Mouse (Mus musculus) heart, embryonic 14.5 days (tissue): Measurements from ENCODE around the gene Klhdc2. TPM values are rescaled to one million over a fixed set of nuclear protein-coding genes. Genes with fewer than 3 reads are reported as not detected.

Source experiments
- ATAC-seq: fragments of 200-750 bp; cut with Nextera tagmentation; 2 replicates; pipeline ENCODE4 v1.8.0; 2017; ENCODE audit warnings: low read depth, moderate TSS enrichment; ENCODE audit not compliant: insufficient number of reproducible peaks, insufficient read depth, low FRiP score
- H3K27ac ChIP-seq, 2 experiments: fragments of 200-500 bp in 1 of 2; fragments of 300-500 bp in 1 of 2; sonication (generic) in 1 of 2; replicated peaks in 1 of 2; 2 replicates each; pipeline ENCODE4 v1.5.1; 2012 to 2014; ENCODE audit warnings: low read depth in 2 of 2, low read length in 2 of 2, control low read depth in 1 of 2, mild to moderate bottlenecking in 1 of 2, mixed read lengths in 1 of 2; ENCODE audit not compliant: control insufficient read depth in 1 of 2, insufficient read depth in 1 of 2
- H3K27me3 ChIP-seq: fragments of 300-500 bp; sonication (generic); 2 replicates; pipeline ENCODE4 v1.6.1; 2014; ENCODE audit warnings: mild to moderate bottlenecking, low read length, control low read depth; ENCODE audit not compliant: control insufficient read depth, insufficient read depth
- H3K36me3 ChIP-seq: fragments of 300-500 bp; sonication (generic); 2 replicates; pipeline ENCODE4 v1.6.1; 2014; ENCODE audit warnings: mild to moderate bottlenecking, control low read depth, low read length, mixed read lengths; ENCODE audit not compliant: control insufficient read depth, insufficient read depth
- H3K4me1 ChIP-seq, 2 experiments: fragments of 200-500 bp in 1 of 2; fragments of 300-500 bp in 1 of 2; sonication (generic) in 1 of 2; 2 replicates each; pipeline ENCODE4 v1.6.1; 2012 to 2014; ENCODE audit warnings: low read length in 2 of 2, control low read depth in 1 of 2, mixed read lengths in 1 of 2; ENCODE audit not compliant: control insufficient read depth in 2 of 2, insufficient read depth in 2 of 2
- H3K4me2 ChIP-seq: fragments of 300-500 bp; sonication (generic); 2 replicates; pipeline ENCODE4 v1.6.1; 2014; ENCODE audit warnings: mild to moderate bottlenecking, low read length
- H3K4me3 ChIP-seq, 2 experiments: fragments of 200-500 bp in 1 of 2; fragments of 300-500 bp in 1 of 2; sonication (generic) in 1 of 2; 2 replicates each; pipeline ENCODE4 v1.5.1; 2012 to 2014; ENCODE audit warnings: low read length in 2 of 2, mild to moderate bottlenecking in 2 of 2, control low read depth in 1 of 2, low read depth in 1 of 2, moderate library complexity in 1 of 2; ENCODE audit not compliant: control insufficient read depth in 1 of 2, insufficient read depth in 1 of 2
- H3K9ac ChIP-seq: fragments of 300-500 bp; sonication (generic); 2 replicates; pipeline ENCODE4 v1.6.1; 2014; ENCODE audit warnings: mild to moderate bottlenecking, low read length
- H3K9me3 ChIP-seq: fragments of 300-500 bp; sonication (generic); 2 replicates; pipeline ENCODE4 v1.6.1; 2016; ENCODE audit warnings: low read length, control low read depth; ENCODE audit not compliant: control insufficient read depth
- WGBS: fragments of 180-500 bp; shearing (Covaris S2); extraction: QIAGEN DNeasy Blood & Tissue Kit; methylation state at CpG from one replicate; pipeline ENCODE4 v1.1.7; 2014; 5-methylcytosine and 5-hydroxymethylcytosine counted together
- polyA plus RNA-seq: library from polyadenylated mRNA; unstranded; fragments of >200 nt; fragmentation: Nextera tagmentation; extraction: Ambion mirVana; gene quantifications from 2 replicates; pipeline ENCODE4 v1.2.1, GENCODE M21; 2014

Gene Klhdc2
- polyA plus RNA-seq, 1 experiment from 2014 or later: 144 TPM

- H3K36me3 ChIP-seq: peaks cover 93% of the 10 kb centered on the region
- no peak overlapping the region for H3K9ac ChIP-seq
- H3K4me1 ChIP-seq: no peaks in the 10 kb centered on the region
- WGBS: 91% methylated on average over 2 of the region's 2 CpGs
- H3K4me3 ChIP-seq: no peak overlapping the region
- no peaks in the 10 kb centered on the region for H3K9me3 ChIP-seq
- no peaks in the 10 kb centered on the region for H3K27me3 ChIP-seq
- ATAC-seq: no peak
- H3K27ac ChIP-seq: no peak overlapping the region
- H3K4me2 ChIP-seq: no peak overlapping the region
Observed at GRCm38 (mm10) chr12:69349928-69350327, 53.4 kb downstream of the Klhdc2 start.

GRCm38 (mm10) chr12:69351685-69352084 is 55.2 kb downstream of the Klhdc2 start:
- no peak overlapping the region for H3K4me2 ChIP-seq
- no peak overlapping the region for H3K27ac ChIP-seq
- peaks cover 83% of the 10 kb centered on the region for H3K36me3 ChIP-seq
- H3K4me1 ChIP-seq: 0 out of 4 replicates have a peak, but pooled peaks cover 0 to 3% of the 10 kb centered on the region in 2 experiments
- no peak overlapping the region for H3K9ac ChIP-seq
- 72% methylated on average over 1 of the region's 1 CpGs for WGBS
- no peak overlapping the region for H3K4me3 ChIP-seq
- no peaks in the 10 kb centered on the region for H3K9me3 ChIP-seq
- ATAC-seq: no peak
- H3K27me3 ChIP-seq: no peaks in the 10 kb centered on the region

GRCm38 (mm10) chr12:69356546-69357299 is 60.2 kb downstream of the Klhdc2 start, which contains the start of gene Nemf:
TSS of gene Nemf (minus strand) at chr12:69357165.
- H3K27me3 ChIP-seq: no peaks in the 10 kb centered on the region
- peak; percentile 40; the same call in 1 of the 2 replicates for ATAC-seq

GRCm38 (mm10) chr12:69357300-69357646 is 60.8 kb downstream of the Klhdc2 start:
- Histone ChIP-seq H3K4me1 (peaks cover 0 to 4% of the 10 kb centered on the region in 2 experiments; a peak in 1 of 4 replicates), H3K36me3 (peaks cover 32% of the 10 kb centered on the region), H3K4me2 (peak overlapping the region; percentile 55), H3K27me3 (no peaks in the 10 kb centered on the region), H3K9me3 (no peaks in the 10 kb centered on the region), H3K27ac (peak overlapping the region in 1 of 2 experiments; percentile 63; a peak in 3 of 4 replicates), H3K9ac (peak overlapping the region; percentile 90), H3K4me3 (peak overlapping the region; percentile 71 to 99)
- no peak for ATAC-seq
- 5% methylated on average over 13 of the region's 13 CpGs for WGBS

More at GRCm38 (mm10) chr12:69356546-69357299, 60.2 kb downstream of the Klhdc2 start, which contains the start of gene Nemf:
- WGBS: under 1% methylated on average over 44 of the region's 50 CpGs
- H3K4me2 ChIP-seq: peak within 1 kb of the TSS; percentile 91
- peak within 1 kb of the TSS; percentile 63 to 90 for H3K27ac ChIP-seq
- no peaks in the 10 kb centered on the region for H3K9me3 ChIP-seq
- H3K4me3 ChIP-seq: peak within 1 kb of the TSS; percentile 71 to 99
- H3K9ac ChIP-seq: peak within 1 kb of the TSS; percentile 90
- H3K4me1 ChIP-seq: 0 out of 4 replicates have a peak, but pooled peaks cover 0 to 3% of the 10 kb centered on the region in 2 experiments
- H3K36me3 ChIP-seq: peaks cover 37% of the 10 kb centered on the region

Other genes with a start within 250 kb of the Klhdc2 start
- 1,298 and 1,520 TPM in 2 replicates for gene Rps29, start 137.5 kb upstream of the Klhdc2 start, polyA plus RNA-seq
- gene Lrr1, start 127.9 kb upstream of the Klhdc2 start, polyA plus RNA-seq: 11.3 and 13.9 TPM in 2 replicates
- 519 and 551 TPM in 2 replicates for gene Rpl36al, start 112.6 kb upstream of the Klhdc2 start, polyA plus RNA-seq
- 38.8 and 44.6 TPM in 2 replicates for gene Mgat2, start 112.5 kb upstream of the Klhdc2 start, polyA plus RNA-seq
- gene Gm49383, start 99.6 kb upstream of the Klhdc2 start, polyA plus RNA-seq: 12.0 and 13.2 TPM in 2 replicates
- gene Dnaaf2, start 98.3 kb upstream of the Klhdc2 start, polyA plus RNA-seq: 6.7 and 7.7 TPM in 2 replicates
- 12.0 and 13.4 TPM in 2 replicates for gene Gm49384, start 92.4 kb upstream of the Klhdc2 start, polyA plus RNA-seq
- 15.4 and 16.8 TPM in 2 replicates for gene Pole2, start 68.5 kb upstream of the Klhdc2 start, polyA plus RNA-seq
- gene Klhdc1, start 55.5 kb upstream of the Klhdc2 start, polyA plus RNA-seq: 11.5 and 13.6 TPM in 2 replicates
- 62.7 and 62.9 TPM in 2 replicates for gene Nemf, start 60.5 kb downstream of the Klhdc2 start, polyA plus RNA-seq
- 41.5 and 49.9 TPM in 2 replicates for gene Arf6, start 75.5 kb downstream of the Klhdc2 start, polyA plus RNA-seq
- gene Gm9887, start 75.8 kb downstream of the Klhdc2 start, polyA plus RNA-seq: 1.5 and 1.7 TPM in 2 replicates